Mouse (Mus musculus) lung, embryonic 16.5 days (tissue): ENCODE results near the gene Arhgdia. TPM values are rescaled to one million over a fixed set of nuclear protein-coding genes. Genes with fewer than 3 reads are reported as not detected.
A peak's percentile ranks its signal among the peaks of the same experiment; 100 is the strongest.

ENCODE experiments used
- ATAC-seq: fragments of 200-750 bp; cut with Nextera tagmentation; 2 replicates; pipeline ENCODE4 v1.8.0; 2017; ENCODE audit warnings: low read depth, mild to moderate bottlenecking, moderate library complexity
- H3K27ac ChIP-seq: fragments of 300-500 bp; sonication (generic); 2 replicates; pipeline ENCODE4 v1.5.1; 2014; ENCODE audit warnings: mild to moderate bottlenecking, control low read depth, low read length
- H3K27me3 ChIP-seq: fragments of 300-500 bp; sonication (generic); 2 replicates; pipeline ENCODE4 v1.6.1; 2014; ENCODE audit warnings: low read depth, low read length, mixed read lengths; ENCODE audit not compliant: control insufficient read depth, insufficient read depth
- H3K36me3 ChIP-seq: fragments of 300-500 bp; sonication (generic); 2 replicates; pipeline ENCODE4 v1.6.1; 2014; ENCODE audit warnings: low read length; ENCODE audit not compliant: control insufficient read depth, insufficient read depth
- H3K4me1 ChIP-seq: fragments of 300-500 bp; sonication (generic); replicated peaks from 2 replicates; pipeline ENCODE4 v1.6.1; 2014; ENCODE audit warnings: low read length, mixed read lengths; ENCODE audit not compliant: control insufficient read depth, insufficient read depth
- H3K4me2 ChIP-seq: fragments of 300-500 bp; sonication (generic); 2 replicates; pipeline ENCODE4 v1.6.1; 2014; ENCODE audit warnings: low read depth, low read length, control low read depth
- H3K4me3 ChIP-seq: fragments of 300-500 bp; sonication (generic); 2 replicates; pipeline ENCODE4 v1.5.1; 2014; ENCODE audit warnings: mild to moderate bottlenecking, low read length, control low read depth
- H3K9ac ChIP-seq: fragments of 300-500 bp; sonication (generic); 2 replicates; pipeline ENCODE4 v1.6.1; 2014; ENCODE audit warnings: low read length, control low read depth
- H3K9me3 ChIP-seq: fragments of 300-500 bp; sonication (generic); 2 replicates; pipeline ENCODE4 v1.6.1; 2016; ENCODE audit warnings: low read length; ENCODE audit not compliant: control insufficient read depth
- WGBS: fragments of 180-500 bp; shearing (Covaris S2); extraction: QIAGEN DNeasy Blood & Tissue Kit; methylation state at CpG from one replicate; pipeline ENCODE4 v1.1.7; 2014; 5-methylcytosine and 5-hydroxymethylcytosine counted together
- polyA plus RNA-seq: library from polyadenylated mRNA; unstranded; fragments of >200 nt; fragmentation: Nextera tagmentation; extraction: Ambion mirVana; gene quantifications from 2 replicates; pipeline ENCODE4 v1.2.1, GENCODE M21; 2015

Arhgdia gene
- polyA plus RNA-seq, 1 experiment from 2014 or later = 680 TPM

GRCm38 (mm10) chr11:120615167-120615566 is 33.7 kb upstream of the Arhgdia start:
- no peak overlapping the region for H3K27ac ChIP-seq
- peaks cover 22% of the 10 kb centered on the region for H3K36me3 ChIP-seq
- ATAC-seq = no peak
- H3K9me3 ChIP-seq = no peaks in the 10 kb centered on the region
- no peaks in the 10 kb centered on the region for H3K27me3 ChIP-seq
- no peak overlapping the region for H3K9ac ChIP-seq
- WGBS = 86% methylated on average over 6 of the region's 6 CpGs
- H3K4me3 ChIP-seq = no peak overlapping the region
- no peak overlapping the region for H3K4me2 ChIP-seq
- H3K4me1 ChIP-seq = peaks cover 8% of the 10 kb centered on the region

GRCm38 (mm10) chr11:120613976-120614375 is 32.6 kb upstream of the Arhgdia start:
- H3K4me2 ChIP-seq = no peak overlapping the region
- H3K4me3 ChIP-seq = no peak overlapping the region
- H3K27me3 ChIP-seq = no peaks in the 10 kb centered on the region
- peaks cover 9% of the 10 kb centered on the region for H3K4me1 ChIP-seq
- no peak overlapping the region for H3K9ac ChIP-seq
- H3K36me3 ChIP-seq = peaks cover 18% of the 10 kb centered on the region; the same call in 1 of the 2 replicates
- 86% methylated on average over 8 of the region's 8 CpGs for WGBS
- ATAC-seq = no peak
- no peak overlapping the region for H3K27ac ChIP-seq
- H3K9me3 ChIP-seq = no peaks in the 10 kb centered on the region

GRCm38 (mm10) chr11:120613481-120613972 is 32.1 kb upstream of the Arhgdia start:
- peaks cover 14% of the 10 kb centered on the region for H3K4me1 ChIP-seq
- H3K27me3 ChIP-seq = no peaks in the 10 kb centered on the region
- WGBS = 86% methylated on average over 10 of the region's 10 CpGs
- no peak for ATAC-seq
- no peak overlapping the region for H3K4me2 ChIP-seq
- H3K9me3 ChIP-seq = no peaks in the 10 kb centered on the region
- H3K4me3 ChIP-seq = no peak overlapping the region
- no peak overlapping the region for H3K27ac ChIP-seq
- H3K9ac ChIP-seq = no peak overlapping the region
- peaks cover 18% of the 10 kb centered on the region; the same call in 1 of the 2 replicates for H3K36me3 ChIP-seq

- Histone ChIP-seq H3K27me3 (no peaks in the 10 kb centered on the region), H3K9me3 (no peaks in the 10 kb centered on the region), H3K4me2 (no peak overlapping the region), H3K36me3 (peaks cover 18% of the 10 kb centered on the region; the same call in 1 of the 2 replicates), H3K4me1 (peaks cover 21% of the 10 kb centered on the region), H3K27ac (no peak overlapping the region), H3K9ac (no peak overlapping the region), H3K4me3 (no peak overlapping the region)
- peak; percentile 26 for ATAC-seq
- 23% methylated on average over 6 of the region's 6 CpGs for WGBS
Measured at GRCm38 (mm10) chr11:120612763-120613162, 31.3 kb upstream of the Arhgdia start.

- Histone ChIP-seq H3K4me3 (no peak overlapping the region), H3K36me3 (peaks cover 18% of the 10 kb centered on the region; the same call in 1 of the 2 replicates), H3K4me1 (peaks cover 19% of the 10 kb centered on the region), H3K9ac (no peak overlapping the region), H3K27me3 (no peaks in the 10 kb centered on the region), H3K9me3 (no peaks in the 10 kb centered on the region), H3K27ac (no peak overlapping the region), H3K4me2 (no peak overlapping the region)
- ATAC-seq = no peak
- 75% methylated on average over 9 of the region's 9 CpGs for WGBS
Measured at GRCm38 (mm10) chr11:120610477-120611046, 29.1 kb upstream of the Arhgdia start.

GRCm38 (mm10) chr11:120609250-120609649 is 27.8 kb upstream of the Arhgdia start:
- Histone ChIP-seq H3K4me1 (peaks cover 19% of the 10 kb centered on the region), H3K4me2 (peak overlapping the region; percentile 73; the same call in 1 of the 2 replicates), H3K27me3 (no peaks in the 10 kb centered on the region), H3K9me3 (no peaks in the 10 kb centered on the region), H3K4me3 (no peak overlapping the region), H3K9ac (peak overlapping the region; percentile 65), H3K27ac (no peak overlapping the region), H3K36me3 (peaks cover 21% of the 10 kb centered on the region)
- 37% methylated on average over 8 of the region's 8 CpGs for WGBS
- ATAC-seq = no peak

- 3% methylated on average over 45 of the region's 45 CpGs for WGBS
- ATAC-seq = peak; percentile 32; the same call in 1 of the 2 replicates
- H3K36me3 ChIP-seq = peaks cover 25% of the 10 kb centered on the region
Measured at GRCm38 (mm10) chr11:120608241-120609034, 27.0 kb upstream of the Arhgdia start, which contains the start of gene Npb. TSS of gene Npb (plus strand) at chr11:120608477.

GRCm38 (mm10) chr11:120606764-120607163 is 25.3 kb upstream of the Arhgdia start:
- Histone ChIP-seq H3K4me1 (peaks cover 19% of the 10 kb centered on the region), H3K36me3 (peaks cover 31% of the 10 kb centered on the region), H3K27me3 (no peaks in the 10 kb centered on the region), H3K9ac (0 out of 2 replicates have a peak overlapping the region, but pooled peaks have one; percentile 22), H3K9me3 (no peaks in the 10 kb centered on the region), H3K27ac (0 out of 2 replicates have a peak overlapping the region, but pooled peaks have one; percentile 36), H3K4me3 (no peak overlapping the region), H3K4me2 (no peak overlapping the region)
- 68% methylated on average over 4 of the region's 4 CpGs for WGBS
- ATAC-seq = 0 out of 2 replicates have a peak, but pooled peaks have one; percentile 10

More at GRCm38 (mm10) chr11:120608241-120609034, 27.0 kb upstream of the Arhgdia start, which contains the start of gene Npb:
- Histone ChIP-seq H3K4me2 (peak within 1 kb of the TSS; percentile 73), H3K4me3 (peak within 1 kb of the TSS; percentile 44), H3K9ac (peak within 1 kb of the TSS; percentile 65), H3K27ac (no peak within 1 kb of the TSS), H3K4me1 (peaks cover 19% of the 10 kb centered on the region), H3K27me3 (no peaks in the 10 kb centered on the region), H3K9me3 (no peaks in the 10 kb centered on the region)

- H3K4me2 ChIP-seq = no peak overlapping the region
- no peak overlapping the region for H3K9ac ChIP-seq
- H3K36me3 ChIP-seq = peaks cover 27% of the 10 kb centered on the region
- ATAC-seq = no peak
- H3K27me3 ChIP-seq = no peaks in the 10 kb centered on the region
- WGBS = 87% methylated on average over 7 of the region's 7 CpGs
- no peak overlapping the region for H3K4me3 ChIP-seq
- H3K27ac ChIP-seq = no peak overlapping the region
- H3K9me3 ChIP-seq = no peaks in the 10 kb centered on the region
- H3K4me1 ChIP-seq = peaks cover 19% of the 10 kb centered on the region
Measured at GRCm38 (mm10) chr11:120605667-120606066, 24.2 kb upstream of the Arhgdia start.
